Mouse (Mus musculus): ENCODE measurements around the gene Itgb2. TPM values are rescaled to one million over a fixed set of nuclear protein-coding genes. Genes with fewer than 3 reads are reported as not detected.
A peak's percentile ranks its signal among the peaks of the same experiment; 100 is the strongest.

Gene Itgb2
- total RNA-seq, 1 experiment from 2014 or later: 1,065 TPM

DNA sequence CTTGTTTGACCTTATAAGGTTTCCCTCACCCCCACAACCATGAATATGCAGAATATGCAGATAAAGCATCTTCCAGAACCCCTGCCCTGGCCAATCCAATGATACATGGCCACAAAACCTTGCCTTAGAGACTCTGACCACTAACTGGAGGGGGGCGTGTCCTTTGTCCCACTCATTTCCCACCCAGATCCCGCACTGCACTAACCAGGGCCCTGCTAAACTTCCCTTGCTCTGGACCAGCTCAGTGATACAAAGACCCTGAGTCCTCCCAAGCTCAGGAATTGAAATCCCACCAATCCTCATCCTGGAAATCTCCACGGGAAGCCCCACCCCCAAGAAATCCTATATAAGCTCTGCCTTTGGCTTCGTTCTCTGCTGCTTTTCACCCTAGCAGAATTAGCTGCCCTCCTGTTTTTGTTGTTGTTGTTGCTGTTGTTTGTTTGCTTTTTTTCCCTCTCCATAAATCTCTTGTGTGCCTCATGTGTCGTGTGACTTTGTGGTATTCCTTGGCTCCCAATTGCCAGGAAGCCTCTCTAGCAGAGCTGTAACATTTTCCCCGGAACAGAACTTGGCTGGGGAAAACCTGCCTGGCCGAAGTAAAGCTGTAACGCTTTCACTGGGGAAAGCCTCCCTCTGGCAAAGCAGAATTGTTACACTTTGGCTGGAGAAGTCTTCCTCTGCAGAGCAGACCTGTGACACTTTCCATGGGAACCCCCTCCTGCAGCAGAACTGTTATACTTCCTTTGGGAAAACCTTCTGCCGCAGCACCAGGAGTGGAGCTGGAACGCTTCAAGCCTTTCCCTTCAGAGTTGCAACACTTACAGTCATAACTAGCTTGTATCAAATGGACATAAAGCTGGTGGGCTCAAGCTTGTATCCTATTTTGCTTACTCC lies 50.2 kb downstream of the Itgb2 start:
- no peak for ATAC-seq (replicated peaks; ENCODE audit: insufficient number of reproducible peaks, low FRiP score, low TSS enrichment, poor library complexity, severe bottlenecking)

DNA sequence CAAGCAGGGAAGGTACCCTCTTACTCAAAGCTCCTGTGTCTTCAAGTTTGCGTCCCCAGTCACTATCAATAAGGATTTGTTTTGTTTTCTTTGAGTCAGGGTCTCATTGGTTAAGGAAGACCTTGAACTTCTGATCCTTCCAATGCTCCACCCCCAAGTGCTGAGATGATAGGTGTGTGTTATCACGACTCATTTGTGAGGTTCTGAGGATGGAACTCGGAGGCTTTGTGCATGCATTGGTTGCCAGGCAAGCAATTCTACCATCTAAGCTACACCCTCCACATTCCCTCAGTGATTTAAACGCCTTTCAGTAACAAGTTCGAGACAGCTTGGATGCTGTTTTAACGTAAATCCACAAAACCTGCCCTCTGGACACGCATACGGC lies 51.0 kb downstream of the Itgb2 start:
- ATAC-seq (replicated peaks; ENCODE audit: insufficient number of reproducible peaks, low FRiP score, low TSS enrichment, poor library complexity, severe bottlenecking): no peak

DNA sequence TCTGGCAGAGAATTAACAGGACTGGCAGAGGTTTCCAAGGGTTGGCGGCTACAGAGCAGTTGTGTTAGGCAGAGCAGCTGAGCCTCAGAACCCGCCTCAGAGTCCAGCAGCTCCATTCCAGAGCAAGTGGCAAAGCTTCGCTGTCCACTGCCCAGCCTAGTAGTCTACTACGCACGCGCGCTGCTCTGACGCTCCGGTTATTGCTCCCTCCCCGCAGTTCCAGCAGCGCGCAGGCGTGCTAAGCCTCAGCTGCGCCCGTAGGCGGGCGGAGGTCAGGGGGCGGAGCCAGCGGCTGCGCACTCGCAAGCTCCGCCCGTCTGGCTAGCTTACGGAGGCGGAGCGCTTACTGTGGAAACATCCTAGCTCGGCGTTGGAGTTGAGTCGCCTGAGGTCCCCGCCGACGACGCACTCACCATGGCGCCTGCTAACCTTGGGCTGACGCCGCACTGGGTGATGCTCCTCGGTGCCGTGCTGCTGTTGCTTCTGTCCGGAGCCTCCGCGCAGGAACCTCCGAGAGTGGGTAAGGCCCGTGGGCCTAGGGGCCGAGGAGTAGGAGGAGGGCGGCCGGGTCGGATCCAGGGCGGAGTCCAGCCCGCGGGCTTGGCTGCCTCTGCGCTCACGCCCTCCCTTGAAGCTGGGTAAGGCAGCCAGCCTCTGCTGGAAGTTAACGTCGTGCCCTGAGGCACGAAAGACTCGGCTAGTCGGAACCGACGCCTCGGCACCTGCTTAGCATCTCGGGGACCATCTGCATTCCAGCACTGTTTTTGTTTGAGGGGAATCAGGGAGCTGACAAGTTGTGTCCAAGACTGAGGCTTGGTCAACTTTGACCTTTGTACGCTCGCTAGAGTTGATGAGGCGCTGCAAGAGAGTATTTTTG lies 51.6 kb downstream of the Itgb2 start, which contains the start of gene Pttg1ip:
Gene Pttg1ip, plus strand, starts transcription at position 313 of the 877 bp plus-strand sequence.
- ATAC-seq (replicated peaks; ENCODE audit: insufficient number of reproducible peaks, low FRiP score, low TSS enrichment, poor library complexity, severe bottlenecking): peak; percentile 81

DNA sequence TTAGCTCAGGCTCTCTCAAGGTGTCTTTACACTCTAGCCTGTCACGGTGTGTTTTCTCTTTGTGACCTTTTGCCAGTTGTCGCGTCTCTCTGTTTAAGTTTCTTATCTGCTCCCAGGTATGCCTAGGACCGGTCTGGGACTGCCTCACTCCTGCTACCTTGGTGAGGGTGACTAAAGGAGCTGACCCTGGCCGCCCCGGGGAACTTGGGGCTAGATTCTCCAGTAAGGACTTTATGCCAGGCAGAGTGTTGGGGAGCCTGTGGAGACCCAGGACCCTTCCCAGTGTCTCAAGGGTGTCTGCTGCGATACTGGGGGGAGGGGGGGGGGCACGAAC lies 52.2 kb downstream of the Itgb2 start:
- ATAC-seq (replicated peaks; ENCODE audit: insufficient number of reproducible peaks, low FRiP score, low TSS enrichment, poor library complexity, severe bottlenecking): no peak

GRCm38 (mm10) chr10:77583795-77584422 lies 53.9 kb downstream of the Itgb2 start:
- ATAC-seq (replicated peaks; ENCODE audit: insufficient number of reproducible peaks, low FRiP score, low TSS enrichment, poor library complexity, severe bottlenecking): no peak

DNA sequence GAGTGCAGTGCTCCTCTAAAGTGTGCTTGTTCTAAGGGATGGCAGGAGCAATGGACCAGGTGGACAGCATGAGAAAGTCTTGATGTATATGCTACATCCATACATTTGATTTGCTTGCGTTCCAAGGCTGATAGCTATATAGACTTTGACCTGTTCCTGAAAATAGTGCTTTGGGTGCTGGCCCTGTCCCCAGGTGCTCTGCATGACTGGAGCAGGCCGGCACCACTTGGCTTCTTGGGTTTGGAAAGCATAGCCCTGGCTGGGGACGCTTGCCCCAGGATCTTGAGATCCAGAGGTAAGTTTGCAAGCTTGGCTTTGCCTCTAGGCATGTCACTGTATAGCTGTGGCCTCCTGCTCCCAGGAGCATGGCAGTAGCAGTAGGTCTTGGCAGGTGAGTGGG lies 56.6 kb downstream of the Itgb2 start:
- no peak for ATAC-seq (replicated peaks; ENCODE audit: insufficient number of reproducible peaks, low FRiP score, low TSS enrichment, poor library complexity, severe bottlenecking)

DNA sequence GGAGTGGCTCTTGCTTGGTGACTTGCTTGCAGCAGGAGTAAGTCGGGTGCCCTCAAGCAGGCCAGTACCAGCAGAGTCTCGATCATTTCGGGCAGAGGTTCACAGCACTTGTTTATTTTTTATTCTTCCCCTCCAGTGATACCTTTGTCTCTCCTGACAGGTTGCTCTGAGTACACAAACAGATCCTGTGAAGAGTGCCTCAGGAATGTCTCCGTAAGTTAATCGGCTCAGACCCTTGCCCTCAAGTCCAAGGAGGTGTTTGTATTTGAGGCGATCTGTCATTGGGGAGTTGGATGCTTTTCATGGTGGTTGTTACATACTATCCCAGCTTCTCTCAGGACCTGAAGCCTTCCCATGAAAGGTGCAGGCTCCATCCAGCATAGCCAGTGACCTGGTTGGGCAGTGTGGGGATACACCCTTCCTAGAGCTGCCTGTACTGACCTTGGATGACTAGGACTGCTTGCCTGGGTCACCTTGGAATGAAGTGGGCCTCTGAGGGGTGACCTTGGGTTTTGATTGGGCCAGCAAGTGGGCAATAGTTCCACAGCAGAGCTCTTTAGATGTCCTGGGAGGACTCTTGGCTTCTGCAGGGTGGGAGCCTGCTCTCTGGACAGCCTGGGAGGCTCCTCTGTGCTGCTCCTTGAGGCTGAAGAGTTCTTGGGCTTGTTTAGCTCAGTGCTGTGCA lies 57.2 kb downstream of the Itgb2 start:
- ATAC-seq (replicated peaks; ENCODE audit: insufficient number of reproducible peaks, low FRiP score, low TSS enrichment, poor library complexity, severe bottlenecking): no peak

DNA sequence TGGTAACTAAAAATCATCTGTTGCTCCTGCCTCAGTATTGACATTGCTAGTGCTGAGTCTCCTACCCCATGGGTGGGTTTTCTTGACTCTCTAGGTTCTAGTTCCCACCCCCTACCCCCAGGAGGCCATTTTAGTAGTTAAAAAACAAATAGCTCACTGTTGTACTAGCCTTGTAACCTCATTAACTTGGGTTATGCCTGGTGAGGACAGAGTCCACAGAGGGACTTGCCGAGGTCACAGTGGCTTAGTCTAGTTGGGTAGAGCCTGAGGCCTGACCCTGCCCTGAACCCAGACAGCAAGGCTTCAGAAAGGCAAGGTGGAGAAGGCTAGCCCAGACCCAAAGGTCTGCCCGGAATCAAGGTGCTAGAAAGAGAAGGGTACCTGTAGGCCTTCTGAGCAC lies 58.0 kb downstream of the Itgb2 start:
- no peak for ATAC-seq (replicated peaks; ENCODE audit: insufficient number of reproducible peaks, low FRiP score, low TSS enrichment, poor library complexity, severe bottlenecking)

DNA sequence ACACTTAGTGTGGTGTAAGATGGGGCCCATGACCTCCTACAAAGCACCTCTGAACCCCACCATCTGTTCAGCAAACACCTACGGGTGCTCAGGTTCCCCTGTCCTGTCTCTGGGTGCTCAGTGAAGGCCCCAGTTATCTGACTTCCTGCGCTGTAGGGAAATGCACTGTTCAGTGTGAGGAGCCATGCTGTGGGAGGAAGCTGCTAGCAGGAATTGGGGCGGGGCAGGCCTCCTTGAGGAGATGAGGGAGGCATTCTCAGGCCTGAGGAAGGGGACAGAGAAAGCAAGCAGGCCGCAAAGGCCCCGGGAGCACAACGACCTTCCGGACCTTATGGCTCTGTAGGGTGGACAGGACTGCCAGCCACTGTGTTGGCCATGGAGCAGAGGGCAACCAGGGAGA lies 59.1 kb downstream of the Itgb2 start:
- ATAC-seq (replicated peaks; ENCODE audit: insufficient number of reproducible peaks, low FRiP score, low TSS enrichment, poor library complexity, severe bottlenecking): 0 out of 2 replicates have a peak, but pooled peaks have one; percentile 11

- ATAC-seq (replicated peaks; ENCODE audit: insufficient number of reproducible peaks, low FRiP score, low TSS enrichment, poor library complexity, severe bottlenecking): no peak
Observed at GRCm38 (mm10) chr10:77589749-77590148, 59.7 kb downstream of the Itgb2 start.

GRCm38 (mm10) chr10:77590812-77591211 lies 60.8 kb downstream of the Itgb2 start:
- peak; percentile 76 for ATAC-seq (replicated peaks; ENCODE audit: insufficient number of reproducible peaks, low FRiP score, low TSS enrichment, poor library complexity, severe bottlenecking)

- no peak for ATAC-seq (replicated peaks; ENCODE audit: insufficient number of reproducible peaks, low FRiP score, low TSS enrichment, poor library complexity, severe bottlenecking)
Observed at GRCm38 (mm10) chr10:77591546-77591945, 61.5 kb downstream of the Itgb2 start.

GRCm38 (mm10) chr10:77596060-77596459 lies 66.0 kb downstream of the Itgb2 start:
- no peak for ATAC-seq (replicated peaks; ENCODE audit: insufficient number of reproducible peaks, low FRiP score, low TSS enrichment, poor library complexity, severe bottlenecking)

- no peak for ATAC-seq (replicated peaks; ENCODE audit: insufficient number of reproducible peaks, low FRiP score, low TSS enrichment, poor library complexity, severe bottlenecking)
Observed at GRCm38 (mm10) chr10:77603021-77603420, 73.0 kb downstream of the Itgb2 start.

DNA sequence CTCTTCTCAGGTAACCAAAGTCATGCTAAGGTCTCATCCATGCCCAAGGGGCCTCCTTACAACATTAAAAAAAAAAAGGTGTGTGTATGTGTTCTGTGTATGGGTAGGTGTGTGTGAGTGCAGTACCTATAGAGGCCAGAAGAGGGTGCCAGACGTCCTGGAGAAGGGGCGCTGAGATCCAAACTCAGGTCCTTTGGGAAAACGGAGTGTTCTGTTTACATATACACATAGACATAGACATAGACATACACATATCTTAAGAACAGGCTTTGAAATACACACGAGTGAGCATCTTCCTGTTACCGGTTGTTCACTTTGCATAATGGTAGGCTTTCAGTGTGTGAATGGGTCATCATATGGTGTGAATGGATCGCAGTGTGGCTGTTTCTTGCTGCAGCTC lies 74.1 kb downstream of the Itgb2 start:
- ATAC-seq (replicated peaks; ENCODE audit: insufficient number of reproducible peaks, low FRiP score, low TSS enrichment, poor library complexity, severe bottlenecking): no peak

DNA sequence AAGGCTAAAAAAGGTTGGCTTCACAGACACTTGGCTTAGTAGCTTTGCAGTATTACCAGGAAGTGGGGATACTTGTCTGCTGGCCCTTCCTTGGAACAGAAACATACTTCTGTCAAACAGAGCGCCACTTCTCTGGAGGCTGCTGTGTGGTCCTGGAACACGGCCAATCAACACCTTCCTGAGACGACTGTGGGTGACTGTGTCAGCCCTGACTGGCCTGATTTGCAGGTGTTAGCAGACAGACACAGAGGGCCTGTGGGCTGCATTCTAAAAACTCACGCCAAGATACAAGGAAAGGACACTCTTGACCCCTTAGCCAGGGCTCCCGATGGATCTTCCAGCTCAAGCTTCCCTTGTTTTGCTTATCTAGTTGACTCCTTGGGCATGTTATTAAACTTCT lies 74.9 kb downstream of the Itgb2 start:
- ATAC-seq (replicated peaks; ENCODE audit: insufficient number of reproducible peaks, low FRiP score, low TSS enrichment, poor library complexity, severe bottlenecking): no peak

DNA sequence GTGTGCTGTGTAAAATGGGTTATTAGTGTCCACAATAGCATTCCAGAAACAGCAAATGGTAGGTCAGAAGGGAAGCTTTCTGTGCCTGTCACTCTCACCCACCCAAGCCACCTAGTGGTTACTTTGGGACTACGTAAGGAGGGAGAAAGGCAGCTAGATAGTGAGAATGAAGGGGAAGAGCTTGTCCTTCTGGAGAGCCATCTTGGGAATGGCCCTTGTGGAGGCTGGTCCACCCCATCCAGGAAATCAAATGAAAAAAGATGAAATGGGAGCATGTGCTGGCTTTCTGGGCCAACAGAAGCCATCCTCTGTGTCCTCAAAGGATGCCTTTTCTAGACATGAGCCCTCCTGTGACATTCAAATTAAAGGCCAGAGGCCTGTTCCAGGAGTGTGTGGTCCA lies 75.3 kb downstream of the Itgb2 start:
- ATAC-seq (replicated peaks; ENCODE audit: insufficient number of reproducible peaks, low FRiP score, low TSS enrichment, poor library complexity, severe bottlenecking): no peak

GRCm38 (mm10) chr10:77605908-77606826 lies 76.1 kb downstream of the Itgb2 start, which contains the start of the genes Sumo3 and Gm49325:
Gene Sumo3, plus strand, starts transcription at chr10:77606097.
Gene Gm49325, plus strand, starts transcription at chr10:77606197.
- peak; percentile 79 for ATAC-seq (replicated peaks; ENCODE audit: insufficient number of reproducible peaks, low FRiP score, low TSS enrichment, poor library complexity, severe bottlenecking)

Data from monocyte, adult 5-6 weeks (primary cell).